Mouse (Mus musculus): ENCODE results near the gene Itih2.

DNA sequence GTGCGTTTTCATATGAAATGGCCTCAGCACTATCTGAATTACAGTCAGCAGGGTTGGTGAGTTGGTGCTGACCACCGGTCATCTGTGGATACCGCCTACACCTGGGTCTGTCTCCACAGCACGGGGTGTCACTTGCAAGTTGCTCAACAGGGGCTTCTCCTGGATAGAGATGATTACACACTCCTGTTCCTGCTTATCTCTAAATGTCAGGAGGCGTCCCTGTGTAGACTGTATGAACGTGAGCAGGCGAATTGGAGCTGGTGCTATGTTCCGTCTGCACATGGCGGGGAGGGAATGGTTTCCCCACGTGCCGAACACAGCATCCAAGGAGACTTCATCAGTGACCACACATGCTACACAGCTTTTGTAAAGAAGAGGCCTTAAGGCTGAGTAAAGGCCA is 36.1 kb upstream of the Itih2 start:
- no peak for TF ChIP-seq MAX (IDR thresholded peaks at IDR 0.05; ENCODE audit: low read depth)
- TF ChIP-seq POLR2A (IDR thresholded peaks at IDR 0.05; ENCODE audit: insufficient read length, low read depth) = no peak
- no peak for TF ChIP-seq USF1 (IDR thresholded peaks at IDR 0.05; ENCODE audit: low read depth)
- no peak for TF ChIP-seq CEBPB (IDR thresholded peaks at IDR 0.05; ENCODE audit: insufficient read depth, poor library complexity, severe bottlenecking)
- TF ChIP-seq MYOD1 (IDR thresholded peaks at IDR 0.05; ENCODE audit: control insufficient read depth in 1 of 3, insufficient read length in 2 of 3, low read depth in 2 of 3) = no peak

Measured in myocyte (in vitro differentiated cells).